Mouse (Mus musculus) embryonic facial prominence, embryonic 15.5 days (tissue): ENCODE results near the gene Pitpnm1. TPM values are rescaled to one million over a fixed set of nuclear protein-coding genes. Genes with fewer than 3 reads are reported as not detected.
"Not testable (repeated sequence)": the region's sequence is repeated elsewhere in the genome, so short reads cannot be mapped to it uniquely, and the experiment has no call there.

Experiments
- ATAC-seq: fragments of 200-750 bp; cut with Nextera tagmentation; 2 replicates; pipeline ENCODE4 v1.8.0; 2017; ENCODE audit warnings: low read depth, moderate TSS enrichment; ENCODE audit not compliant: insufficient number of reproducible peaks, low FRiP score, low TSS enrichment
- H3K27ac ChIP-seq: fragments of 300-500 bp; sonication (generic); replicated peaks from 2 replicates; pipeline ENCODE4 v1.5.1; 2015; ENCODE audit warnings: mild to moderate bottlenecking, inconsistent platforms
- H3K27me3 ChIP-seq: fragments of 300-500 bp; sonication (generic); 2 replicates; pipeline ENCODE4 v1.6.1; 2015; ENCODE audit warnings: inconsistent platforms
- H3K36me3 ChIP-seq: fragments of 300-500 bp; sonication (generic); 2 replicates; pipeline ENCODE4 v1.6.1; 2015; ENCODE audit warnings: mild to moderate bottlenecking, inconsistent platforms
- H3K4me1 ChIP-seq: fragments of 300-500 bp; sonication (generic); 2 replicates; pipeline ENCODE4 v1.6.1; 2015; ENCODE audit warnings: inconsistent platforms
- H3K4me2 ChIP-seq: fragments of 300-500 bp; sonication (generic); replicated peaks from 2 replicates; pipeline ENCODE4 v1.6.1; 2015; ENCODE audit warnings: mild to moderate bottlenecking, inconsistent platforms
- H3K4me3 ChIP-seq: fragments of 300-500 bp; sonication (generic); replicated peaks from 2 replicates; pipeline ENCODE4 v1.5.1; 2015; ENCODE audit warnings: mild to moderate bottlenecking, inconsistent platforms
- H3K9ac ChIP-seq: fragments of 300-500 bp; sonication (generic); 2 replicates; pipeline ENCODE4 v1.6.1; 2015; ENCODE audit warnings: inconsistent platforms
- H3K9me3 ChIP-seq: fragments of 300-500 bp; sonication (generic); replicated peaks from 2 replicates; pipeline ENCODE4 v1.6.1; 2016; ENCODE audit warnings: inconsistent platforms
- WGBS: fragments of 180-500 bp; shearing (Covaris S2); methylation state at CpG from one replicate; pipeline ENCODE4 v1.1.7; 2015; 5-methylcytosine and 5-hydroxymethylcytosine counted together
- polyA plus RNA-seq: library from polyadenylated mRNA; unstranded; fragments of >200 nt; fragmentation: Nextera tagmentation; extraction: Ambion mirVana; gene quantifications from 2 replicates; pipeline ENCODE4 v1.2.1, GENCODE M21; 2015

Gene Pitpnm1
- polyA plus RNA-seq, 1 experiment from 2014 or later = 9.7 TPM

DNA sequence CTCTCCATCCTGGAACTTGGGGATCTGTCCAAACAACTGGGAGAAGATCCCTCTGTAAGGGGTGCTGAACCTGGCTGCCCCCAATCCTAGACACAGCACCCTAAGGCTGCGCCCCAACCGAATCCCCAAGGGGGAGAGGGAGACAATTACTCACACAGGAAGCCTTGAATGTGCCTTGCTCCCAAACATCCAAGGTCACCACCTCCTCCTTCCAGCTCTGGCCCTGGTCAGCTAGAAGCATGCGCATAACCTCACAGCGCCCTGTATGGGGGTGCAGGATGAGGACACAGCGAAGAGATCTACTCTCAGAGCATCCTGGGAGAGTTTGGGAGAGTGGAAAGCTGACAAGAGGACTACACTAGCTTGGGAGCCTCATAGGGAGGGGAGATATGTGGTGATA is 41.2 kb upstream of the Pitpnm1 start:
- WGBS = 87% methylated on average over 5 of the region's 5 CpGs
- H3K4me3 ChIP-seq = no peak overlapping the region
- no peaks in the 10 kb centered on the region for H3K27me3 ChIP-seq
- no peaks in the 10 kb centered on the region for H3K36me3 ChIP-seq
- H3K9ac ChIP-seq = no peak overlapping the region
- H3K9me3 ChIP-seq = no peaks in the 10 kb centered on the region
- no peak overlapping the region for H3K27ac ChIP-seq
- no peak overlapping the region for H3K4me2 ChIP-seq
- ATAC-seq = no peak
- H3K4me1 ChIP-seq = peaks cover 16% of the 10 kb centered on the region

DNA sequence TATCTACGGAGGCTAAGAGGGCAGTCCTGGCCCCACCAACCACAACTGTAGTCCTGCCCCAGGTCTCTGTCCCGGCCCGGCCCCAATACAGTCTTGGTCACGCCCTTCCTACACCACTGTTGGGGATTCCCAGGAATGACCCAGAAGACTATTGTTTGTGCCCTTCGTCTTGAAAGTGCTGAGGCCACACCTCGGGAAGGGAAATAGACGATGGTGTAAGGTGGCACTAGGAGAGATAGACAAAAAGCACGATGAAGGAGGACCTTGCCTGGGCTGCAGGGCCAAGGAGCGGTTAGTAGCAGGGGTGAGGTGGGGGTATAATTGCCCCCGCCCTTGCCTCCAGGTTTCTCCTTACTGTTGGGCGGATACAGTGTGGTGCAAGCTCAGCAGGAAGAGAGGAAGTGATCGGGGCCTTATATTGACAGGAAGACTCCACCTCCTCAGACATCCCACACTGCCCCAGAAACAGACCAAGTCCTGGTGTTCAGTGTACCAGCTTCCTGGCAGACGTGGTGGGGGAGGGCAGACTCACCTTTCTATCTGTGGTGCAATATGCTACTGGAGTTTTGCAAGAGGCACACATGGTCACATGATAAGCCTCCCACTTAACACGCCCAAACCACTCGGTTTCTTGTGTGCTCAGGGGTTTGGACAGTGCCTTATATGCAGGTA is 40.6 kb upstream of the Pitpnm1 start, which contains the start of gene Gstp3:
Gene Gstp3, minus strand, starts transcription at position 501 of the 672 bp plus-strand sequence.
- no peak within 1 kb of the TSS for H3K4me2 ChIP-seq
- H3K4me1 ChIP-seq = peaks cover 16% of the 10 kb centered on the region
- H3K27ac ChIP-seq = no peak within 1 kb of the TSS
- H3K27me3 ChIP-seq = no peaks in the 10 kb centered on the region
- ATAC-seq = no peak
- 74% methylated on average over 15 of the region's 15 CpGs for WGBS
- H3K9me3 ChIP-seq = no peaks in the 10 kb centered on the region
- no peaks in the 10 kb centered on the region for H3K36me3 ChIP-seq
- no peak within 1 kb of the TSS for H3K9ac ChIP-seq
- H3K4me3 ChIP-seq = no peak within 1 kb of the TSS

DNA sequence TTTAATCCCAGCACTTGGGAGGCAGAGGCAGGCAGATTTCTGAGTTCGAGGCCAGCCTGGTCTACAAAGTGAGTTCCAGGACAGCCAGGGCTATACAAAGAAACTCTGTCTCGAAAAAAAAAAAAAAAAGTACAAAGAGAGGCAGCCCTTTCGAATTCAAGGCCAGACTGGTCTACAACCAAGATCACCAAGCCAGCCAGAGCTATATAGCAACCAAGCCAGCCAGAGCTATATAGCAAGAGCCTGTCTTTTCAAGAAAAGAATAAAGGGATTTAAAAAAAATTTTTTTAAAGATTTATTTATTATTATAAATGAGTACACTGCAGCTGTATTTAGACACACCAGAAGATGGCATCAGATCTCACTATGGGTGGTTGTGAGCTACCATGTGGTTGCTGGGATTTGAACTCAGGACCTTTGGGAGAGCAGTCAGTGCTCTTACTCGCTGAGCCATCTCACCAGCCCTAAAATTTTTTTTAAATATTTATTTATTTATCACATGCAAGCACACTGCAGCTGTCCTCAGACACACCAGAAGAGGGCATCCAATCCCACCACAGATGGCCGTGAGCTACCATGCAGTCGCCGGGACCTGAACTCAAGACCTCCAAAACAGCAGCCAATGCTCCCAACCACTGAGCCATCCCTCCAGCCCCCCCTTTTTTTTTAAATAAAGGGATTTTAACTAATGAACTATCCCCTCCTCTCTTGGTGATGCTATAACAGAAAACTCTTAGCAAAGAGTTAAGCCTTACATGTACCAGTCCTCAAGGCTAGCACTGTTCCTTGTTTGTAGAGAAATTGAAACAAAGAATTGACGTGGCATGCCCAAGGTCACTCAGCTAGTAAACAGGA is 39.5 kb upstream of the Pitpnm1 start:
- not testable (repeated sequence) for H3K27me3 ChIP-seq, H3K36me3 ChIP-seq, ATAC-seq, H3K9me3 ChIP-seq, H3K4me2 ChIP-seq, H3K4me3 ChIP-seq, H3K27ac ChIP-seq, H3K9ac ChIP-seq
- H3K4me1 ChIP-seq = peaks cover 14% of the 10 kb centered on the region
- WGBS = 87% methylated on average over 8 of the region's 8 CpGs

GRCm38 (mm10) chr19:4060899-4061465 is 38.8 kb upstream of the Pitpnm1 start:
- peaks cover 7% of the 10 kb centered on the region; the same call in 1 of the 2 replicates for H3K4me1 ChIP-seq
- H3K36me3 ChIP-seq = no peaks in the 10 kb centered on the region
- no peaks in the 10 kb centered on the region for H3K27me3 ChIP-seq
- no peak overlapping the region for H3K27ac ChIP-seq
- no peak overlapping the region for H3K4me2 ChIP-seq
- H3K9me3 ChIP-seq = no peaks in the 10 kb centered on the region
- no peak overlapping the region for H3K4me3 ChIP-seq
- no peak for ATAC-seq
- H3K9ac ChIP-seq = no peak overlapping the region
- 81% methylated on average over 6 of the region's 6 CpGs for WGBS

DNA sequence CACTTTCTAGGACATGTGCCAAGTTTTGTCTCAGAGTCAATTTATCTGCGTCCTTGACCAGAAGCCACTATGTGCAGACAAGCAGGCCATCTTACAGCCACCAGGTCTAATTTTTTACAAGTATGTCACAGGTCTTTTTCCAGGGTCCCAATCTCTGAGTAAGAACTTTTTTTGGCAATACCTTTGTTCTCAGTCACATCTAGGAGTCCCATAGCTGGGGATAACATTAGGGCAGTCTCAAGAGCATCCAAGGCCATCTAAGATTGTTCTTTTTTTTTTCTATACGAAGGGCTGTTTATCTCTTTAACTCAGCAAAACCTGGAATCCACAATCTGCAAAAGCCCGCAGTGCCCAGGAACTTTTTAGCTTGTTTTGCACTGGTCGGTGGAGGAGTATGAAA is 36.4 kb upstream of the Pitpnm1 start:
- not testable (repeated sequence) for H3K4me2 ChIP-seq, H3K9me3 ChIP-seq, H3K36me3 ChIP-seq, H3K27me3 ChIP-seq, H3K27ac ChIP-seq, ATAC-seq, H3K4me1 ChIP-seq, H3K9ac ChIP-seq, H3K4me3 ChIP-seq
- WGBS = 78% methylated on average over 4 of the region's 4 CpGs

- H3K4me3 ChIP-seq, H3K27me3 ChIP-seq, H3K9me3 ChIP-seq, H3K9ac ChIP-seq, ATAC-seq, H3K4me1 ChIP-seq, H3K27ac ChIP-seq, H3K4me2 ChIP-seq, H3K36me3 ChIP-seq: not testable (repeated sequence)
- WGBS = 50% methylated on average over 5 of the region's 11 CpGs
Measured at GRCm38 (mm10) chr19:4064501-4064900, 35.3 kb upstream of the Pitpnm1 start.

- H3K36me3 ChIP-seq = no peaks in the 10 kb centered on the region
- H3K4me3 ChIP-seq = no peak overlapping the region
- 59% methylated on average over 6 of the region's 6 CpGs for WGBS
- no peaks in the 10 kb centered on the region for H3K9me3 ChIP-seq
- H3K4me1 ChIP-seq = no peaks in the 10 kb centered on the region
- no peaks in the 10 kb centered on the region for H3K27me3 ChIP-seq
- no peak overlapping the region for H3K27ac ChIP-seq
- ATAC-seq = no peak
- no peak overlapping the region for H3K9ac ChIP-seq
- no peak overlapping the region for H3K4me2 ChIP-seq
Measured at GRCm38 (mm10) chr19:4066280-4066679, 33.5 kb upstream of the Pitpnm1 start.

DNA sequence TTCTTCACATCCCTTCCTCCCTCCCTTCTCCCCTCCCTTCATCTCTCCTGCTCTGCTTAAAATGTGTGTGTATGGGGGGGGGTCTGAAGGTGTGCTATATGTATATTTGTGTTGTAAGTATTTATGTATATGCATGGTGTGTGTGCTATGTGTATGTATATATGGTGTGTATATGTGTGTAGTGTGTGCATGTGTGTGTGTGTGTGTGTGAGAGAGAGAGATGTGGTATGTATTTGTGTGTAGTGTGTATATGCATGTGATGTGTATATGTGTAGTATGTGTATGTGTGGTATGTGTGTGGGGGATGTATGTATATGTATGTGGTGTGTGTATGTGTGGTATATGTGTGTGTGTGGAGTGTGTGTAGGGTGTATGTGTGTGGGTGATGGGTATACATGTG is 32.9 kb upstream of the Pitpnm1 start:
- Histone ChIP-seq H3K9me3 (no peaks in the 10 kb centered on the region), H3K9ac (no peak overlapping the region), H3K4me1 (no peaks in the 10 kb centered on the region), H3K4me2 (no peak overlapping the region), H3K27ac (no peak overlapping the region), H3K27me3 (no peaks in the 10 kb centered on the region), H3K36me3 (no peaks in the 10 kb centered on the region), H3K4me3 (no peak overlapping the region)
- ATAC-seq = no peak

- H3K9ac ChIP-seq, H3K4me1 ChIP-seq, H3K27me3 ChIP-seq, ATAC-seq, H3K27ac ChIP-seq, H3K4me2 ChIP-seq, H3K36me3 ChIP-seq, H3K4me3 ChIP-seq, H3K9me3 ChIP-seq: not testable (repeated sequence)
- 85% methylated on average over 2 of the region's 2 CpGs for WGBS
Measured at GRCm38 (mm10) chr19:4068242-4068641, 31.6 kb upstream of the Pitpnm1 start.

GRCm38 (mm10) chr19:4068717-4069410 is 30.9 kb upstream of the Pitpnm1 start:
- H3K4me1 ChIP-seq = no peaks in the 10 kb centered on the region
- 58% methylated on average over 15 of the region's 15 CpGs for WGBS
- no peaks in the 10 kb centered on the region for H3K36me3 ChIP-seq
- H3K4me2 ChIP-seq = no peak overlapping the region
- no peak overlapping the region for H3K4me3 ChIP-seq
- H3K27me3 ChIP-seq = no peaks in the 10 kb centered on the region
- H3K9ac ChIP-seq = no peak overlapping the region
- ATAC-seq = no peak
- no peak overlapping the region for H3K27ac ChIP-seq
- no peaks in the 10 kb centered on the region for H3K9me3 ChIP-seq

DNA sequence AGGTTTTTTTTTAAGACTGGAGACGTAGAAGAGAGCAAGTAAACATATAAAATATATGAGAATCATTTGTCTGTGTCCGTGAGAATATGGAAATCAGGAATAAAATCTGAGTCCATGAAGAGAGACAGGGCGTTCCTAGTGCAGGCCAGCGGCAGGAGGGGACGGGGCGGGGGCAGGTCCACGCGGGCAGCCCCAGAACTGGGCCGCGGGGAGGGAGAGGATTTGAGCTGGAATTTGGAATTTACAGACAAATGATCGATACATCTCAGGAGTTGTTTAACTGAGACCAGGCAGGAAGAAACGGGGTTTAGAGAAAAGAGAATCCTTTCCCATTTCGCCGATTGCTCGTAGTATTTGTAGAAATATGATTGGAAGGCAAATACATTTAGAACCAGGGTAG is 29.5 kb upstream of the Pitpnm1 start:
- no peak for ATAC-seq
- Histone ChIP-seq H3K4me1 (no peaks in the 10 kb centered on the region), H3K4me3 (no peak overlapping the region), H3K27me3 (no peaks in the 10 kb centered on the region), H3K27ac (no peak overlapping the region), H3K36me3 (no peaks in the 10 kb centered on the region), H3K9ac (no peak overlapping the region), H3K4me2 (no peak overlapping the region), H3K9me3 (no peaks in the 10 kb centered on the region)
- 67% methylated on average over 15 of the region's 15 CpGs for WGBS
